Comparison of ENCODE assay signal across 20 mouse cellular contexts in genomic region chr17:74753628-74754104, GRCm38 (mm10).
"Had no signal": no experiment of that assay in that cellular context is flagged by ENCODE, and none has a peak within 500 bp of the region (broad histone marks: within the 10 kb centered on the region; RNA-seq: fewer than 3 reads in every experiment).

No protein-coding gene starts in this region.

- H3K9me3 ChIP-seq: intestine, embryonic 15.5 days; limb, embryonic 10.5 days; limb, embryonic 13.5 days; liver, embryonic 12.5 days; liver, embryonic 15.5 days; midbrain, embryonic 12.5 days; midbrain, embryonic 15.5 days; neural tube, embryonic 13.5 days had no signal

- H3K4me1 ChIP-seq: limb, embryonic 10.5 days; limb, embryonic 13.5 days; liver, embryonic 12.5 days; liver, embryonic 15.5 days; midbrain, embryonic 12.5 days; midbrain, embryonic 15.5 days; neural tube, embryonic 13.5 days had no signal

- ATAC-seq: hindbrain, embryonic 16.5 days; intestine, embryonic 15.5 days; liver, embryonic 12.5 days; midbrain, embryonic 15.5 days had no signal

- H3K4me3 ChIP-seq: intestine, embryonic 15.5 days; layer of hippocampus, adult 2 months; limb, embryonic 10.5 days; limb, embryonic 13.5 days; liver, embryonic 12.5 days; liver, embryonic 15.5 days; midbrain, embryonic 12.5 days; midbrain, embryonic 15.5 days; myocyte; neural tube, embryonic 13.5 days had no signal

- H3K9ac ChIP-seq: intestine, embryonic 15.5 days; limb, embryonic 13.5 days; liver, embryonic 12.5 days; liver, embryonic 15.5 days; midbrain, embryonic 12.5 days; midbrain, embryonic 15.5 days; neural tube, embryonic 13.5 days had no signal

- H3K36me3 ChIP-seq: intestine, embryonic 15.5 days; midbrain, embryonic 12.5 days; midbrain, embryonic 15.5 days had no signal

- H3K4me2 ChIP-seq: intestine, embryonic 15.5 days; limb, embryonic 13.5 days; liver, embryonic 12.5 days; liver, embryonic 15.5 days; midbrain, embryonic 12.5 days; midbrain, embryonic 15.5 days; neural tube, embryonic 13.5 days had no signal

- H3K27me3 ChIP-seq: intestine, embryonic 15.5 days; limb, embryonic 13.5 days; liver, embryonic 12.5 days; liver, embryonic 15.5 days; midbrain, embryonic 12.5 days; midbrain, embryonic 15.5 days; neural tube, embryonic 13.5 days had no signal

- DNase-seq: kidney, adult 11 months; kidney, adult 9 months; kidney, postnatal 25 days; layer of hippocampus, adult 9-11 months; liver; lung, postnatal 10 days; retina, postnatal 1 day; right cerebral cortex, postnatal 25 days had no signal

- H3K27ac ChIP-seq: intestine, embryonic 15.5 days; layer of hippocampus, adult 2 months; limb, embryonic 10.5 days; limb, embryonic 13.5 days; liver, embryonic 12.5 days; liver, embryonic 15.5 days; macrophage; midbrain, embryonic 12.5 days; midbrain, embryonic 15.5 days; neural tube, embryonic 13.5 days had no signal
